Mouse (Mus musculus): ENCODE measurements around the gene Dab2. TPM values are rescaled to one million over a fixed set of nuclear protein-coding genes. Genes with fewer than 3 reads are reported as not detected.

Gene Dab2
- total RNA-seq, 4 experiments from 2014 or later: 10.8 to 14.5 (median 12.7) TPM

DNA sequence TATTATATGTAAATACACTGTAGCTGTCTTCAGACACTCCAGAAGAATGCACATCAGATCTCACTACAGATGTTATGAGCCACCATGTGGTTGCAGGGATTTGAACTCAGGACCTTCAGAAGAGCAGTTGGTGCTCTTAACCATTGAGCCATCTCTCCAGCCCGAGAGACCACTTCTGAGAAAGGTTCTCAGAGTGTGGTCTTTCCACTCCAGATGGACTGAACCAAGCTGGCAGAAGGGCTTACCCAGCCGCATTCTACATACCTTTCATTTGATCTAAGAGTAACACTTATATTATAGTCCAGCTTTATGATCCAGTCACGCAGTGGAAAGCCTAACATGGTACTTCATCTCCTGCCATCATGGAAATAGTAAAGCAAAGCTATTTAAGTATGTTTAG is 92.3 kb downstream of the Dab2 start:
- no peak for DNase-seq (ENCODE audit: low spot score in 2 of 2)

DNA sequence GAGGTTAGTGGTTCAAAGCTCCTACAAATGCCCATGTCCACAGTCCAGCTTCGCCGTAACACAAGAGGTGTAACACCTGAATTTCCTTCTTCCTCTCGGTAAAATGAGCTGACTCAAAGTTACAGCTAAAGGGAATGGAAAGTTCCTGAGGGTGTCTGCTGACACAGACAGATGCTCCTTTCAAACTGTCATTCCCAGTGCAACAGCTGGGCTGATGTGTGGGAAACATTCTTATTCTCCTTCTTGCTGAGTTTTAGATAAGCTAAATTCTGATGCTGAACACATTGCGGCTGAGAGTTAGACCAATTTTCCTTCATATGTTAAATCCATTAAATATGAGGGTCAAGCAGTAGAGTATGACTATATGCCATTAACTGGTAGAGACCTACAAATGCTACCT is 94.0 kb downstream of the Dab2 start:
- DNase-seq (ENCODE audit: low spot score in 2 of 2): no peak

DNA sequence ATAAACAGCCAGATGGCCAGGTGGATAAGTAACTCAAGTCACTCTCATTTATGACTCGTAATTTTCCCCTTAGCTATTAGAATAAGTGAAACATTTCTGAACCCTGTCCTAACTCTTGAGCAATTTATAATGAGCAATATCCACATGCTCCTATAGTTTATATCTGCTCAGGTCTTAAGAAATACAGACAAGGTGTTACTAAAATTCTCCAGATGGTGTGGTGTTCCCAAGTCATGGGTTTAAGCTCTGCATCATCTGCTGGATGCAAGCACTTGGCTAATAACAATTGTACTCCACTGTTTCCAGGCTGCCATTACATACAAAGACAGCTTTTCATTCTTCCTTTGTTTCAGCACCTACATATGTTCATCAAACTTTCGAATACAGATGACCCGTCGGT is 98.6 kb downstream of the Dab2 start:
- DNase-seq (ENCODE audit: low spot score in 2 of 2): no peak

DNA sequence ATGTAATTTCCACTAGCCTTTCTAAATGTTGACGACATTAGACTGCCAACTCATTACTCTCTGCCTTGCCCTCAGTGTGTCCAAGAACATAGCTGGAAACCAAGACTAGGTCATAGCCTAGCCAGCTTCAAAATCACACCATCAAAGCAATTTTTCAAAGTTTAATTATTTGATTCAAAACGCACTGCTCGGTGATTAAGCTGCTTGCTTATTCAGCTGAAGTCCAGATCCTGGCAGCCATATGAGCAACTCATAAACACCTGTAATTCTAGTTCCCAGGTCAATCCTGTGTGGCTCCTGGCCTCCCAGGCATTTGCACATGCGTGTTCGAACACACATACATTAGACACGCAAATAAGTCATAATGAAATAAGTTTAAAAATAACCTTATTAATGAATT is 99.3 kb downstream of the Dab2 start:
- DNase-seq (ENCODE audit: low spot score in 2 of 2): no peak

DNA sequence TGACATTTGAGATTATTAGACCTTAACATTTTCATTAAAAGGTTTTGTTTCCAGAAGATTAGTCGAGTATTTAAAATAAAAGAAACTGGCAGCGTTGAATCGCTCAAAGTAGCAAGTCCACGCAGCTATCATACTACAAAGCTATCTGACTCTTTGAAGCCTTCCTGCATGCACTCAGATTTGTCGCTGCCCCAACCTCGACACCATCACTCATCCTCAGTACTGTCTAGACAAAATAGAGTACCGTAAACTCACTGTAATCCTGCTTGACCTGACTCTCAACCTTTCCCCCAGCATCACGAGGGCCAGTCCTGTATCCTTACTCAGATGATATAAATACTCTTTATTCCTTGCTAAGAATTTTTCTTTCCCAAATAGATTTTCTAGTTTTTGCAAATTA is 100.5 kb downstream of the Dab2 start:
- DNase-seq (ENCODE audit: low spot score in 2 of 2): no peak

DNA sequence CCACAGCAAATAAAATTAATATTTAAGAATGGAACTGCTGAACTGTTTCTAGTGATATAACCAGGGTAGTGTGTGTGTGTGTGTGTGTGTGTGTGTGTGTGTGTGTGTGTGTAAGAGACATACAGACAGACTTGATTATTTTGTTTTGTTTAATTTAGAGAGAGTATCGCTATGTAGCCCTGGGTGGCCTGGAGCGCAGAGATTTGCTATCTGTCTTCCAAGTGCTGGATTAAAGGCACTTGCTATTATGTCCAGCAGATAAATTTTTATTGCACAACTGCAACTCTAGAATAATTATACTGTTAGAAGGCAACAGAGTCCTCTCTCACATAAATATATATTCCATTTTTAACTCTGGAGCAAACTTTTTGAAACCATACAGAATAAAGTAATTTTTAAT is 102.8 kb downstream of the Dab2 start:
- DNase-seq (ENCODE audit: low spot score in 2 of 2): no peak

DNA sequence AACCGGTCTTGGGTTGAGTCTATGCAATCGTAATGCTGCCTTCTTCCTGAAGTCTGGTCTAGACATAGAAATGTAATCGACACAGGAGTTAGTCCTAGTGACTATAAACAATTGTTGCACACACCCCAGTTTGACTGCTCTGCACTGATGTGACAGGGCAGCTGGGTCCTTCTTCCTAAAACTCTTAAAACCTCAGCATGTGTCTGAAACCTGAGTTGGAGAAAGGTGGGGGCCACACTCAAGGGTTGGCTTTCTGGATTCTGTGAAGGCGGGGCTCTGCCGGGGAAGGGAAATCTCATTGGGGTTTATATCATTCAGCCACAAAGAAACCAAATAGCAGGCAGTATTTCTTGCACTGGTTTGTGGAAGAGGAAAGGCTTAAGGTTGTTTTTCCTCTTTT is 104.6 kb downstream of the Dab2 start:
- DNase-seq (ENCODE audit: low spot score in 2 of 2): no peak

DNA sequence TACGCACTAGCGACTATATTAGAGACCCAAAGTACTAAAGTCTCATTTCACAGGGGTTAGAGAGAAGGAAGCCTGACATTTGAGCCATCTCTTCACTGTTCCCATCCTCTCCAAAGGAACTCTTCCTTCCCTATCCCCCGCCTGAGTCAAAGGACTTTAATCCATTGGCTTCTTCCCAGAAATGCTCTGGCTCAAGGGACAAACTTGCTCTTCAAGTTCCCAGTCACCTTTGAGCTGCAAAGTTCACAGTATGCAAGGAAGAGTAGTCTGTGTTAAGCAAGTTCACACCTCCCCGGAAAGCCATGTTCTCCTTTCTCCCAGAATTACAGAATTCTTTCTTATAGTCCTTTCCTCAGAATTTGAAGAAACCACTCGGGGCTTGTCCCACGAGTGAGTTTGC is 107.2 kb downstream of the Dab2 start:
- DNase-seq (ENCODE audit: low spot score in 2 of 2): no peak

DNA sequence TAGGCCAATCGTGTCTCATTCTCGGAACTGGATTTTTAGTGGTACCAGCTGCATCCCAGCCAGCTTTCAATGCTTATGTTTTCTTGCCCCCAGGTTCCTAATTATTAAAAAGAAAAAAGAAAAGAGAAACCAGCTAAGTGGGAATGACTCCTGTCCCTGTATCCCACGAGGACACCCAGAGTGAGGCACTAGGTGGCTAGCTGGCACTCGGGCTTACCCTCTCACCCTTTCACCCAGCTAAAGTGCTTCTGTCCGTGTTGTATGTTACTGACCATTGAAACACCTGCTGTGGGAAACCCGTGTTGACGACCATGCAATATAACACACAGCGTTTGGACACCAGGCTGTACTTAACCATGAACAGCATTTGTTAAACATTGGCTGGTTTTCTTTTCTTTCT is 109.4 kb downstream of the Dab2 start:
- no peak for DNase-seq (ENCODE audit: low spot score in 2 of 2)

DNA sequence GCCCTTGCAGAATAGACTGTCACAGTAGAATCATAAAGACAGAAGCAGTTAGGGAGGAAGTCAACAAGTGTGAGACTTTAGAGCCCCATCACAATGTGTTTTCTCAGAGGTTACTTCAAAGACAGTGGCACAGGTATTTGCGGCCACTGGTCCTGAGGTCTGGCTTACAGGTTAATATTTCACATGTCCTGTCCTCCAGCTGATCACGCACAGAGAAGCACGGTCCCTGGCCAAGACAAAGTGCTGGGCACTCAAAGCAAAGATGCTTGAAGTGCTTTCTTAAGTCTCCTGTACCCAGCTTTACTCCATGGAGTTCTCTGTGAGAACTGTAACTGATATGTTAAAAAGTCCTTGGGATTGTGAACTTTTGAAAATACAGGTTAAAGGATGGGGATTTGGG is 110.6 kb downstream of the Dab2 start:
- DNase-seq (ENCODE audit: low spot score in 2 of 2): no peak

DNA sequence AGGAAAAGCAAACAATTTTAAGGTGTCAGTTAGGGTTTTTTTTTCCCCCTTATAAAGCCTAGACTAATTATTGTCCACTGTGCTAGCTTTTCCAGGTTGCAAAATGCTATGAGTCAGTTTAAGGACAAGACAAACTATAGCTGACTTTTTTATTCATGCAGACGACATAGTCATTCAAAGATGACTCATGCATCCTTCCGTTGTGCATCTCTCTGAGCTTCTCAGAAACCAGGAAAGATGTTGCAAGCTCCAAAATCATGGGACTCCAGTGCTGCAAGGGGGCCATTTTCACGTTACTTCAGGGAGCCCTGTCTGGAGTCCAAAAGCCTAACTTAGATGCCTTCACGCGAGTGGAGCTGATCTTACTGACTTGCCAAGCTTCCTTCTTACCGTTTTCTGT is 111.7 kb downstream of the Dab2 start:
- DNase-seq (ENCODE audit: low spot score in 2 of 2): no peak

DNA sequence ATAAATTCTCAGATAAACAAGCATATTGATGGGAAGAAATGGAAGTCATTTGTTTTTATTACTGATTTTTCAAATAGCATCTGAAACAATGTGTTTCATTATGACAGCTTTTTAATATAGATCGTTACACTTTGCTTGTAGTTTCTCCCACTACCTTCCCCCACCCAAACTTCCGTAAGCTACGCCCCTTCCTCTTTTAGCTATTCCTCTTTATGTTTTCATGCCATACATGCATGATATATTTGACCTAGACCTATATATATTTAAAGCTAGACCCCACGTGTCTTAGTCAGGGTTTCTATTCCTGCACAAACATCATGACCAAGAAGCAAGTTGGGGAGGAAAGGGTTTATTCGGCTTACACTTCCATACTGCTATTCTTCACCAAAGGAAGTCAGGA is 115.7 kb downstream of the Dab2 start:
- DNase-seq (ENCODE audit: low spot score in 2 of 2): no peak

DNA sequence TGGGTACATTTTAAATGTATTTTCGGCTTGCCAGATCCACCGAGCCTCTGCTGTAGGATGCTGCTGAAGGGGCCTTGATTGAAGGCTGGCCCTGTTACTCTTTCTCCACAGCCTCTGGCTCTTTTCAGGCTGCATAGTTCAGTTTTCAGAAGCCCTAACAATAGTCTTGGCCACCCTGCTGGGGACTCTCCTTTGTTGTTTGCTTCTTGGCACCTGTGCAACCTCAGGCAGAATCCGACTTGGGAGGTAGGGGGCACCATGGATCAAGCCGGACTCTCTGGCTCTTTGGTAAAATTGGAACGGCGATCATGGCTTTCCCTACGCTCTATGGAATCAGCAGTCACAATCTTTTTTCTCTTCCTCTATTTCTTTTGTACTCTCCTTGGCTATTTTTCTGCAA is 132.2 kb downstream of the Dab2 start:
- no peak for DNase-seq (ENCODE audit: low spot score in 2 of 2)

DNA sequence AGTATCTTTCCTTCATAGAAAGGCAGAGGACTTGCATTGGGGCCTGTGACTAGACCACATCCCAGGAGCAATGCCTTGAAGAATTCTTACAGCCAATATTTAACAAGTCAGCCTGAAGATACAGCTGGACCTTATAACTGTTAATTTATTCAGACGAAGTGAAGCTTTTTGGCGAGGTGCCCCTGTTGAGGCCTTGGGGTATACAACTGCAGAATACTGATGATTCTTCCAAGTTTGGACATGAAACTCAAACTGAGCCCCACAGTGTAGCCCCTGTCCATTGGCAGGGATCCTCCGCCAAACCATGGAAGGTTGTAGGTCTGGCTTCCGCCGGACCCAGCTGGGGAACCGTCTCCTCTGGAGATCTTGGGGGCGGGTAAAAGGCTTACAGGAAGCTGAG is 132.8 kb downstream of the Dab2 start:
- DNase-seq (ENCODE audit: low spot score in 2 of 2): no peak

DNA sequence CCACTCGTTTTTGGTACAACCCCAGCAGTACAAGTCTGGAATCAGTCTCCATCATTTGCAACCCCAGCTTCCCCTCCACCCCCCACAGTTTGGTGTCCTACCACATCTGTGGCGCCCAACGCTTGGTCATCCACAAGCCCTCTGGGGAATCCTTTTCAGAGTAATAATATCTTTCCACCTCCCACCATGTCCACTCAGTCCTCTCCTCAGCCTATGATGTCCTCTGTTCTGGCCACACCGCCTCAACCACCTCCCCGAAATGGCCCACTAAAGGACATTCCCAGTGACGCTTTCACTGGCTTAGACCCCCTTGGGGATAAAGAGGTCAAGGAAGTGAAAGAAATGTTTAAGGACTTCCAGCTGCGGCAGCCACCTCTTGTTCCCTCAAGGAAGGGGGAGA is 135.7 kb downstream of the Dab2 start:
- no peak for DNase-seq (ENCODE audit: low spot score in 2 of 2)

DNA sequence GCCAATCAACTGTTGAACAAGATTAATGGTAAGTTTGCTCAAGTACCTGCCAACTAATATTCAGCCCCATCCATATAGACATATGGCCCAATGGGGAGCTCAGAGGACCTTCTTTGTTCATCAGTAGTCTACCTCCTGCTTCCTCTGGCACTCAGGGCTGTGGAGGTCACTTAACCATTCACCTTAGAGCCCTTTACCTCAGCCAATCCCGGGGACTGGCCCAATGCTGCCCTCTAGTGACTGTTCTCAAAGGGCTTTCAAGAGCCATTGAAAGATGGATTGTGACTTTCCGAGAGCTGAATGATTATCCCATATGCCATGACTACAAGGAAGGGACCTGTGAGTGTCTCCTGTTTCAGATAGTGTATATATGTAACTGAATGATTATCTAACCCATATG is 136.2 kb downstream of the Dab2 start:
- no peak for DNase-seq (ENCODE audit: low spot score in 2 of 2)

DNA sequence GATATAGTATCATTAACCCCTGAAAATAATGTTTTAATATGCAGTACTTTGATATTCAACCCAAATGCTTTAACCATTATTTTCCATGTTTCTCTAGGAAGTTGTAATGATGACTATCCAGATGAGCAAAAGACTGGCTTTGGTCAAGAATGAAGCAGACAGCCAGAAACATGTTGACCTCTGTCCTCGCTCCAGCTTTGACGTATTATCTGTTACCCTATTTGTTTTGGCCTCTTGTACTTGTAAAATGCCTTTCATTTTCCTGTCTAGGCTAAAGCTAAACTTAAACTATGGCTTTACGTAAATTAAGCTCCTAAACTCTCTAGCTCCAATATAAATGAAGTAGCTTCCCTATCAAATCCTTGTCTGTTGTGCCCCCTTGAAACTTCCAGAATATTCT is 139.1 kb downstream of the Dab2 start:
- no peak for DNase-seq (ENCODE audit: low spot score in 2 of 2)

DNA sequence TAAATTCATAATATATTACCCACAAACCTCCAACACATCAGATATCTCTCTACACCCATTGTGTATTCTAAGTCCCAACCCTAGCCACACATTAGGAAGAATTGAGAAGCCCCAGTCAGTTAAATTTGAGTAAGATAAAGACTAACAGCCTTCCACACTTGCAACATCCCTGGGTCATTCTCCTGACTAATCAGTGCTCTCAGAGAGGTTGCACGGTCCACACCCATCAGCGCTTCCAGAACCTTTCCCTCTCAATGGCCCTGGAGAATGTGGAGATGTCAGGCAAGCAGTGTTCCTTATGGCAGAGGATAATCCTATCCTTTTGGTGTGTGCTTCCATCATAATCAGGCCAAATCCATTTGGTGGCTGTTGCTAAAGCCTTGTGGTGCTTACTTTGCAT is 144.9 kb downstream of the Dab2 start:
- no peak for DNase-seq (ENCODE audit: low spot score in 2 of 2)

DNA sequence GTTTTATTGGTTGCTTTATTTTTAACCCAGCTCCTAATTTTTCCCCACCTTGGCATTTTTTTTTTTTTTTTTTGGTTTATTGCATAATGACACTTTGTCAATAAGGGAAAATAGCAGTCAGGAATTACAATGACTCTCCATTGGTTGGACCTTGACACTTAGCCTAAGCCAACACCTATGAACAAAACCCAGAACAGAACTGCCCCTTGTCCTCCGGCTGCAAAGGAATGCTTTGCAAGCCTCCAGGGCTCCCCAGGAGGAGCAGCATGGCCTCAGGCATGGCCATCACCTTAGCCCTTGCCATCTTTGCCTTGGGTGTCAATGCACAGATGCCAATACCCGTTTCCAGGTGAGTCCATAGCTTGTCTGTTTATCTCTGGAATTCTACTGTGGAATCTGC is 145.5 kb downstream of the Dab2 start, which contains the start of gene C9:
Gene C9, plus strand, starts transcription at position 193 of the 400 bp plus-strand sequence.
- no peak for DNase-seq (ENCODE audit: low spot score in 2 of 2)

DNA sequence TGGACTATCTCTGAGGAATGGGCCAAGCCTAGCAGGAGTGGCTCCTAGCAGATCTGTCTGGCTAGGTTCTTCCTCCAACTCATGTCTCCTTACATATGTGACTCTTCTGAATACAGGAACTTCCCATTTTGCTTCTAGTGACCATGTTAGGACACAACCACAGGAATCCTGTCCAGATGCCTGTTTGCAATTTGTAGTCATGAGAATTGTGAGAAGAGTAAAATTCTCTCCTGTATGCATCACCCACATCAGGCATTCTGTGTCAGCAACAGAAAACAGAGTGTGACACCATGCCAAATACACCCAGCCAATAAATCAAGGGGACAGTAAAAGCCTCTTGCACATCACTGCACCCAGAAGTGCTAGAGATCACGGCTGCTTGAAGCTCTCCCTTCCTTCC is 146.6 kb downstream of the Dab2 start:
- no peak for DNase-seq (ENCODE audit: low spot score in 2 of 2)

DNA sequence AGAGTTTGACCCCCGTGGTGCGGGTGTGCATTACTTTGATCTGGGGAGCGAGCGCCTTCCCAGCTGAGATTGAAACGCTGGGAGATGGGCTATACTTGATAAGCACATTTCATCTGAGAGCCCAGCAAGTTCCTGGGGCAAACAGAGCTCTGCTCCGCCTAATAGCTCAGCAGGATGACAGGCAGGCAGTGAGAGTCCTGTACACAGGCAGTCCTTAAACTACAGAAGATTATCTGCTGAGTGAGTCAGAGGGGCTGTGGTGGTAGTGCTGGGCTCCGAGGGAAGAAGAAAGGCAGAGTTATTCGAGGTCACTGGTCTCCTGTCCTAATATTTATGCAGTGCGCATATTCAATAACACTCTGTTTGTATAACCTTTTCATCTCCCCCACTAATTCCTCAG is 149.3 kb downstream of the Dab2 start:
- no peak for DNase-seq (ENCODE audit: low spot score in 2 of 2)

DNA sequence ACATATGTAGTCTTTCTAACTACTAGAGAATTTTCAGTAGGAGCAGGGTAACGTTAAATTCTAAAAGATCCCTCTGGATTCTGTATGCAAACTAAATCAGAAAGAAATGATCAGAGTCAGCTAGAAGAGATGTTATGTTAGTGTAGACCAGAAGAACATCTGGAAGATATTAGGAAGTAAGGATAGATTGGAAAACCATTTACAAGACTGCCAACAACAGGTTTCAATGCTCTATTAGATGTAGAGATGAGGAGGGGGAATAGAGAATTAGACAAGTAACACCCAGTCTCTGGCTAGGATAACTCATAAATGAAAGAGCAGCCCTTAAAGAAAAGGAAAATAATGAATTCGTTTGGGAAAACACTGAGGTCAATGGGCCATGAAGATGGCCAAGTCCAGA is 154.9 kb downstream of the Dab2 start:
- no peak for DNase-seq (ENCODE audit: low spot score in 2 of 2)

DNA sequence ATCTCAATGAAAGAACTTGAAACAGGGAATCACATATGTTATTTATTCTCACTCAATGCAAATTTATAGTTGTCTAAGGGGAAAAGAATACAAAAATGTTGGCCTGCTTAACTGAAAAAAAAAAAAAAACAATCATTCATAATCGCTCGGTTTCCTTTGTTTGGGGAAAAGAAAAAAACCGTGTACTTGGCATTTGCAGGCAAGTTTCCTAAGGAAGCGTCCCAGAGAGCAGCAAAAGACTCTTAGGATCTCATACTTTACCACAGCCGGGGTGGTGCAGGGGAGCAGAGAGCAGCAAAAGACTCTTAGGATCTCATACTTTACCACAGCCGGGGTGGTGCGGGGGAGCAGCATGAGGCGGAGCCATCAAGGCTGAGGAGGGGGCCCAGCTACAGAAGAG is 161.8 kb downstream of the Dab2 start:
- DNase-seq (ENCODE audit: low spot score in 2 of 2): no peak

DNA sequence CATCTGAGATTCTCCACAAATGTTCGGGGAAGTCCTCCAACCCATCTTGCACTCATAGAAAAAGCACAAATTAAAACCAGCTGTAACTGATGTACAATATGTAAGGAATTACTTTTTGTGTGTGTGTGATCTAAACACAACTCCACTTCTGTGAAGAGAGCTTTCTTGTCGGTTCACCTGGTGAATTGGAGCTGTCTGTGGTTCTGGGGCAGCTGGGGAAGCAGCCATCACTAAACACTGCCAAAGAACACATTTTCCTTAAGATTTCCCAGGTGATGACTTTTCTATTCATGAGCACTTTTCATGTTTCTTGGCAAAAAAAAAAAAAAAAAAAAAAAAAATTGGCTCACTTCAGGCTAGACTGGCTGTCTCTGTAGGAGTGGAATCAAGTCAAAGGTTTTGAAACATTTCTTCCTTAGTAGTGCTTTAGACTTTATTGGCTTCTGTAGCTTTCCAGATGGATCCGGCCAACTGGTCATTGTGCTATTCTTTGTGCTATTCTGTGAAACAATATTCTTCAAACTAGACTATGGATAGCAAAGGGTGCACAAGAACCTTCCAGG is 163.9 kb downstream of the Dab2 start:
- no peak for DNase-seq (ENCODE audit: low spot score in 2 of 2)
